Mouse (Mus musculus) lung, embryonic 16.5 days (tissue): Measurements from ENCODE around the gene Cpt1b. TPM values are rescaled to one million over a fixed set of nuclear protein-coding genes. Genes with fewer than 3 reads are reported as not detected.

Experiments used
- ATAC-seq: fragments of 200-750 bp; cut with Nextera tagmentation; 2 replicates; pipeline ENCODE4 v1.8.0; 2017; ENCODE audit warnings: low read depth, mild to moderate bottlenecking, moderate library complexity
- H3K27ac ChIP-seq: fragments of 300-500 bp; sonication (generic); 2 replicates; pipeline ENCODE4 v1.5.1; 2014; ENCODE audit warnings: mild to moderate bottlenecking, control low read depth, low read length
- H3K27me3 ChIP-seq: fragments of 300-500 bp; sonication (generic); 2 replicates; pipeline ENCODE4 v1.6.1; 2014; ENCODE audit warnings: low read depth, low read length, mixed read lengths; ENCODE audit not compliant: control insufficient read depth, insufficient read depth
- H3K36me3 ChIP-seq: fragments of 300-500 bp; sonication (generic); 2 replicates; pipeline ENCODE4 v1.6.1; 2014; ENCODE audit warnings: low read length; ENCODE audit not compliant: control insufficient read depth, insufficient read depth
- H3K4me1 ChIP-seq: fragments of 300-500 bp; sonication (generic); replicated peaks from 2 replicates; pipeline ENCODE4 v1.6.1; 2014; ENCODE audit warnings: low read length, mixed read lengths; ENCODE audit not compliant: control insufficient read depth, insufficient read depth
- H3K4me2 ChIP-seq: fragments of 300-500 bp; sonication (generic); 2 replicates; pipeline ENCODE4 v1.6.1; 2014; ENCODE audit warnings: low read depth, low read length, control low read depth
- H3K4me3 ChIP-seq: fragments of 300-500 bp; sonication (generic); 2 replicates; pipeline ENCODE4 v1.5.1; 2014; ENCODE audit warnings: mild to moderate bottlenecking, low read length, control low read depth
- H3K9ac ChIP-seq: fragments of 300-500 bp; sonication (generic); 2 replicates; pipeline ENCODE4 v1.6.1; 2014; ENCODE audit warnings: low read length, control low read depth
- H3K9me3 ChIP-seq: fragments of 300-500 bp; sonication (generic); 2 replicates; pipeline ENCODE4 v1.6.1; 2016; ENCODE audit warnings: low read length; ENCODE audit not compliant: control insufficient read depth
- WGBS: fragments of 180-500 bp; shearing (Covaris S2); extraction: QIAGEN DNeasy Blood & Tissue Kit; methylation state at CpG from one replicate; pipeline ENCODE4 v1.1.7; 2014; 5-methylcytosine and 5-hydroxymethylcytosine counted together
- polyA plus RNA-seq: library from polyadenylated mRNA; unstranded; fragments of >200 nt; fragmentation: Nextera tagmentation; extraction: Ambion mirVana; gene quantifications from 2 replicates; pipeline ENCODE4 v1.2.1, GENCODE M21; 2015

The Cpt1b gene
- polyA plus RNA-seq, 1 experiment from 2014 or later, result 5.7 TPM

- Histone ChIP-seq H3K36me3 (no peaks in the 10 kb centered on the region), H3K4me2 (no peak overlapping the region), H3K9me3 (no peaks in the 10 kb centered on the region), H3K4me3 (no peak overlapping the region), H3K9ac (no peak overlapping the region), H3K27me3 (no peaks in the 10 kb centered on the region), H3K27ac (no peak overlapping the region), H3K4me1 (no peaks in the 10 kb centered on the region)
- ATAC-seq, result no peak
- 83% methylated on average over 1 of the region's 1 CpGs for WGBS
These were observed 23.2 kb downstream of the Cpt1b start for GRCm38 (mm10) chr15:89402471-89402870.

GRCm38 (mm10) chr15:89399716-89400115 lies 25.9 kb downstream of the Cpt1b start:
- Histone ChIP-seq H3K4me1 (no peaks in the 10 kb centered on the region), H3K27me3 (no peaks in the 10 kb centered on the region), H3K4me3 (no peak overlapping the region), H3K36me3 (no peaks in the 10 kb centered on the region), H3K27ac (no peak overlapping the region), H3K9me3 (no peaks in the 10 kb centered on the region), H3K9ac (no peak overlapping the region), H3K4me2 (no peak overlapping the region)
- ATAC-seq, result no peak
- 47% methylated on average over 1 of the region's 1 CpGs for WGBS

GRCm38 (mm10) chr15:89398146-89398545 lies 27.5 kb downstream of the Cpt1b start:
- H3K9me3 ChIP-seq, result no peaks in the 10 kb centered on the region
- H3K4me1 ChIP-seq, result no peaks in the 10 kb centered on the region
- H3K4me2 ChIP-seq, result no peak overlapping the region
- 74% methylated on average over 2 of the region's 2 CpGs for WGBS
- ATAC-seq, result no peak
- H3K4me3 ChIP-seq, result no peak overlapping the region
- H3K36me3 ChIP-seq, result no peaks in the 10 kb centered on the region
- H3K27me3 ChIP-seq, result no peaks in the 10 kb centered on the region
- H3K27ac ChIP-seq, result no peak overlapping the region
- H3K9ac ChIP-seq, result no peak overlapping the region

GRCm38 (mm10) chr15:89396883-89397282 lies 28.8 kb downstream of the Cpt1b start:
- no peak overlapping the region for H3K27ac ChIP-seq
- H3K9ac ChIP-seq, result no peak overlapping the region
- H3K4me1 ChIP-seq, result no peaks in the 10 kb centered on the region
- H3K9me3 ChIP-seq, result no peaks in the 10 kb centered on the region
- WGBS, result 75% methylated on average over 4 of the region's 4 CpGs
- no peak overlapping the region for H3K4me2 ChIP-seq
- ATAC-seq, result no peak
- H3K36me3 ChIP-seq, result no peaks in the 10 kb centered on the region
- H3K4me3 ChIP-seq, result no peak overlapping the region
- H3K27me3 ChIP-seq, result no peaks in the 10 kb centered on the region

GRCm38 (mm10) chr15:89390081-89390480 lies 35.6 kb downstream of the Cpt1b start:
- Histone ChIP-seq H3K4me1 (no peaks in the 10 kb centered on the region), H3K9me3 (no peaks in the 10 kb centered on the region), H3K27ac (no peak overlapping the region)

GRCm38 (mm10) chr15:89387127-89387526 lies 38.5 kb downstream of the Cpt1b start:
- no peaks in the 10 kb centered on the region for H3K36me3 ChIP-seq
- H3K27me3 ChIP-seq, result no peaks in the 10 kb centered on the region; the same call in 1 of the 2 replicates
- H3K4me1 ChIP-seq, result no peaks in the 10 kb centered on the region
- H3K4me3 ChIP-seq, result no peak overlapping the region
- WGBS, result 35% methylated on average over 12 of the region's 12 CpGs
- no peak overlapping the region for H3K9ac ChIP-seq
- no peak for ATAC-seq
- H3K27ac ChIP-seq, result no peak overlapping the region
- H3K9me3 ChIP-seq, result no peaks in the 10 kb centered on the region
- H3K4me2 ChIP-seq, result no peak overlapping the region

More at GRCm38 (mm10) chr15:89390081-89390480, 35.6 kb downstream of the Cpt1b start:
- Histone ChIP-seq H3K9ac (no peak overlapping the region), H3K4me2 (no peak overlapping the region), H3K36me3 (no peaks in the 10 kb centered on the region), H3K4me3 (no peak overlapping the region), H3K27me3 (no peaks in the 10 kb centered on the region)
- WGBS, result 84% methylated on average over 10 of the region's 10 CpGs
- no peak for ATAC-seq

- H3K36me3 ChIP-seq, result no peaks in the 10 kb centered on the region
- H3K4me3 ChIP-seq, result no peak within 1 kb of the TSS
- no peaks in the 10 kb centered on the region for H3K9me3 ChIP-seq
- peaks cover 4% of the 10 kb centered on the region for H3K27me3 ChIP-seq
- H3K27ac ChIP-seq, result no peak within 1 kb of the TSS
- no peak within 1 kb of the TSS for H3K9ac ChIP-seq
- ATAC-seq, result no peak
- H3K4me1 ChIP-seq, result no peaks in the 10 kb centered on the region; the same call in 1 of the 2 replicates
- WGBS, result 82% methylated on average over 7 of the region's 7 CpGs
- H3K4me2 ChIP-seq, result no peak within 1 kb of the TSS
These were observed 41.0 kb downstream of the Cpt1b start, which contains the start of gene Klhdc7b for GRCm38 (mm10) chr15:89384617-89385016. Gene Klhdc7b (plus strand): TSS chr15:89384917.

- Histone ChIP-seq H3K27ac (no peak overlapping the region), H3K27me3 (peaks cover 41% of the 10 kb centered on the region), H3K9ac (peak overlapping the region; percentile 53), H3K9me3 (no peaks in the 10 kb centered on the region), H3K36me3 (no peaks in the 10 kb centered on the region), H3K4me3 (peak overlapping the region; percentile 47), H3K4me1 (peaks cover 15% of the 10 kb centered on the region), H3K4me2 (peak overlapping the region; percentile 72)
- ATAC-seq, result 0 out of 2 replicates have a peak, but pooled peaks have one; percentile 21
- 13% methylated on average over 10 of the region's 10 CpGs for WGBS
These were observed 46.2 kb downstream of the Cpt1b start for GRCm38 (mm10) chr15:89379429-89379828.

GRCm38 (mm10) chr15:89378831-89379401 lies 46.7 kb downstream of the Cpt1b start, which contains the start of gene Odf3b:
Gene Odf3b (minus strand): TSS chr15:89379282.
- Histone ChIP-seq H3K4me2 (peak within 1 kb of the TSS; percentile 72), H3K27ac (no peak within 1 kb of the TSS), H3K36me3 (no peaks in the 10 kb centered on the region), H3K4me1 (peaks cover 19% of the 10 kb centered on the region), H3K4me3 (peak within 1 kb of the TSS; percentile 47), H3K9me3 (no peaks in the 10 kb centered on the region), H3K9ac (peak within 1 kb of the TSS; percentile 53), H3K27me3 (peaks cover 41% of the 10 kb centered on the region)
- 1% methylated on average over 33 of the region's 33 CpGs for WGBS
- ATAC-seq, result no peak
